Mouse (Mus musculus) embryonic fibroblast, embryonic 13.5 days (primary cell): ENCODE measurements around the gene Adam12.

Experiments used
- CTCF ChIP-seq: IDR thresholded peaks from 2 replicates; pipeline ENCODE4 v1.5.1; 2011; ENCODE audit warnings: mild to moderate bottlenecking, control low read depth, low read length, moderate library complexity, borderline replicate concordance; ENCODE audit not compliant: insufficient read depth
- POLR2A ChIP-seq: IDR thresholded peaks from 2 replicates; pipeline ENCODE4 v1.6.1; 2011; ENCODE audit warnings: low read depth, mild to moderate bottlenecking, control low read depth, low read length, moderate library complexity

- TF ChIP-seq CTCF = no peak
- no peak for TF ChIP-seq POLR2A
These were observed 56.7 kb downstream of the Adam12 start for GRCm38 (mm10) chr7:134175201-134175600.
